8 mouse cellular contexts compared by ENCODE assay signal in genomic region chr4:109475078-109475477, GRCm38 (mm10). TPM values are rescaled to one million over a fixed set of nuclear protein-coding genes. Genes with fewer than 3 reads are reported as not detected.
A peak's percentile ranks its signal among the peaks of the same experiment; 100 is the strongest.
DNase-seq lines count a peak whose midpoint lies in the region; ATAC-seq and TF ChIP-seq lines count a peak whose summit lies in the region.

No protein-coding gene starts in this region.

- no peaks in the 10 kb centered on the region for H3K9me3 ChIP-seq in neural tube, embryonic 11.5 days (ENCODE audit: control insufficient read depth, low read length)
- no peaks in the 10 kb centered on the region for H3K9me3 ChIP-seq in limb, embryonic 15.5 days
- no peaks in the 10 kb centered on the region for H3K9me3 ChIP-seq in stomach, postnatal 0 days (ENCODE audit: control insufficient read depth, low read length)

- 62% methylated on average over 2 of the region's 2 CpGs for WGBS in neural tube, embryonic 11.5 days
- WGBS in limb, embryonic 15.5 days = 40% methylated on average over 2 of the region's 2 CpGs
- 32% methylated on average over 2 of the region's 2 CpGs for WGBS in stomach, postnatal 0 days

- H3K4me3 ChIP-seq in neural tube, embryonic 11.5 days (ENCODE audit: low read depth, low read length) = peak overlapping the region; percentile 64
- peak overlapping the region; percentile 88 for H3K4me3 ChIP-seq in limb, embryonic 15.5 days
- H3K4me3 ChIP-seq in stomach, postnatal 0 days (ENCODE audit: low read depth, low read length) = peak overlapping the region; percentile 87

- TF ChIP-seq EP300 in stomach, postnatal 0 days (optimal IDR thresholded peaks at IDR 0.05) = no peak

- no peak overlapping the region; the same call in 1 of the 2 replicates for H3K9ac ChIP-seq in neural tube, embryonic 11.5 days (ENCODE audit: low read length)
- H3K9ac ChIP-seq in limb, embryonic 15.5 days = no peak overlapping the region
- no peak overlapping the region for H3K9ac ChIP-seq in stomach, postnatal 0 days (ENCODE audit: low read length)

- peak; percentile 3 for DNase-seq in embryo, embryonic 11 days
- no peak for DNase-seq in embryo, embryonic 10.5 days (ENCODE audit: low spot score)
- DNase-seq in neural tube, embryonic 11.5 days (ENCODE audit: low spot score) = no peak
- no peak for DNase-seq in neural tube, embryonic 10.5 days (ENCODE audit: extremely low spot score, low spot score)
- DNase-seq in stomach, postnatal 0 days (ENCODE audit: low spot score) = no peak
- DNase-seq in cerebellum, postnatal 4 days (ENCODE audit: low spot score in 2 of 2) = no peak
- DNase-seq in ovary, postnatal 10 days (ENCODE audit: low spot score) = no peak

- peak overlapping the region; percentile 68 for H3K4me2 ChIP-seq in neural tube, embryonic 11.5 days (ENCODE audit: low read depth)
- H3K4me2 ChIP-seq in limb, embryonic 15.5 days = peak overlapping the region; percentile 65
- H3K4me2 ChIP-seq in stomach, postnatal 0 days (replicated peaks; ENCODE audit: low read depth) = peak overlapping the region; percentile 62

- peaks cover 7% of the 10 kb centered on the region; the same call in 1 of the 2 replicates for H3K4me1 ChIP-seq in neural tube, embryonic 11.5 days (ENCODE audit: control insufficient read depth, insufficient read depth, low read length)
- peaks cover 5% of the 10 kb centered on the region; the same call in 1 of the 2 replicates for H3K4me1 ChIP-seq in limb, embryonic 15.5 days
- H3K4me1 ChIP-seq in stomach, postnatal 0 days (replicated peaks; ENCODE audit: control insufficient read depth, insufficient read depth) = no peaks in the 10 kb centered on the region

- no peaks in the 10 kb centered on the region for H3K27me3 ChIP-seq in neural tube, embryonic 11.5 days (ENCODE audit: control insufficient read depth, insufficient read depth, low read length)
- no peaks in the 10 kb centered on the region for H3K27me3 ChIP-seq in limb, embryonic 15.5 days
- no peaks in the 10 kb centered on the region for H3K27me3 ChIP-seq in stomach, postnatal 0 days (ENCODE audit: control insufficient read depth, insufficient read depth, low read length)

- no peak for ATAC-seq in neural tube, embryonic 11.5 days (ENCODE audit: insufficient read depth, low FRiP score, low TSS enrichment)
- no peak for ATAC-seq in limb, embryonic 15.5 days (ENCODE audit: insufficient number of reproducible peaks, low FRiP score, low TSS enrichment, low read depth)
- no peak for ATAC-seq in stomach, postnatal 0 days (ENCODE audit: low FRiP score, low TSS enrichment)

- no peak for TF ChIP-seq CTCF in stomach, postnatal 0 days (IDR thresholded peaks at IDR 0.05; ENCODE audit: low read depth)

- no peaks in the 10 kb centered on the region for H3K36me3 ChIP-seq in neural tube, embryonic 11.5 days (ENCODE audit: control insufficient read depth, insufficient read depth, low read length)
- H3K36me3 ChIP-seq in limb, embryonic 15.5 days = no peaks in the 10 kb centered on the region
- peaks cover 2% of the 10 kb centered on the region; the same call in 1 of the 2 replicates for H3K36me3 ChIP-seq in stomach, postnatal 0 days (ENCODE audit: control insufficient read depth, insufficient read depth, low read length)

- H3K27ac ChIP-seq in neural tube, embryonic 11.5 days (ENCODE audit: low read depth, low read length) = no peak overlapping the region
- no peak overlapping the region for H3K27ac ChIP-seq in limb, embryonic 15.5 days
- H3K27ac ChIP-seq in stomach, postnatal 0 days (replicated peaks) = no peak overlapping the region

RNA-seq across cellular contexts. Expression of gene Rnf11, which starts 9.4 kb away (rescaled TPM):
- polyA plus RNA-seq in neural tube, embryonic 11.5 days (2014; fragmentation: Nextera tagmentation; extraction: Ambion mirVana) = 55.3 and 57.6 TPM in 2 replicates
- 40.0 and 47.4 TPM in 2 replicates for polyA plus RNA-seq in limb, embryonic 15.5 days (2015; fragmentation: Nextera tagmentation; extraction: Ambion mirVana)
- 52.0 and 57.1 TPM in 2 replicates for polyA plus RNA-seq in stomach, postnatal 0 days (2015; fragmentation: Nextera tagmentation; extraction: Ambion mirVana)

RNA-seq across cellular contexts. Expression of gene 4930522H14Rik, which starts 56.0 kb away (rescaled TPM):
- polyA plus RNA-seq in neural tube, embryonic 11.5 days (2014; fragmentation: Nextera tagmentation; extraction: Ambion mirVana) = not detected in 2 replicates
- not detected in 2 replicates for polyA plus RNA-seq in limb, embryonic 15.5 days (2015; fragmentation: Nextera tagmentation; extraction: Ambion mirVana)
- not detected in 2 replicates for polyA plus RNA-seq in stomach, postnatal 0 days (2015; fragmentation: Nextera tagmentation; extraction: Ambion mirVana)
